ENCODE assay signal across 9 mouse cellular contexts in the genomic region with DNA sequence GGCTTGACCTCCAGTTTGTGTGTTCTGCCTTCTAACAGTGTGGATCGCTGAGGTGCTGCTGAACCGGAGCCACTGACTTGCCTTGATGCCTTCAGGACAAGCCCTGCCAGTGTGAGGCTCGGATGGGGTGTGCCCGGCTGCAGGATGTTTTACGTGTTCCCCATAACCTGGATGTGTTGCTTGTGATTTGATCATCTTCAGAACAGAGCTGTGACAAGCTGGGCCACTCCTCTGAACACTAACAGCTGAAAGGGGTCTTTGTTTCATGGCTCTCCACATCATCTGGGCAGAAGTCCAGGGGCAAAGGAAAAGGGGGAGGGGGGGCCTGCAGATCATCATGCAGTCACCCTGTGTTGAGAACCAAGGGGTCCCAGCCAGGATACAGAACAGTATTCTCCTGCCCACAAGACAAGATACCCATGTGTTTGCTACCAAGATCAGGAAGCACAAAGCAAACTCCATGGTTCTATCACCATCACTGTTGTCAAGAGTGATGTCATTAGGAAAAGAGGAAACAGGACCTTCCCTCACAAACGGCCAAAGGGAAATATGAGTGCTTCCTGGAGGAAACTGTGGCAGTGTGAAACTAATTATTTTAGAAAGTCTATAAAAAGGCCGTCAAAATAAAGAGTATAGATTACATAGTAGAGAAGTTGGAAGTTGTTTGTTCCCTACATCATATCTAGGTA. TPM values are rescaled to one million over a fixed set of nuclear protein-coding genes. Genes with fewer than 3 reads are reported as not detected.
DNase-seq lines count a peak whose midpoint lies in the region; ATAC-seq and TF ChIP-seq lines count a peak whose summit lies in the region.
"Had no signal": no experiment of that assay in that cellular context is flagged by ENCODE, and none has a peak within 500 bp of the region (broad histone marks: within the 10 kb centered on the region; RNA-seq: fewer than 3 reads in every experiment).

No protein-coding gene starts in this region.

- no peak for TF ChIP-seq EP300 in liver, postnatal 0 days (IDR thresholded peaks at IDR 0.05; ENCODE audit: low read depth)

- no peak overlapping the region for H3K27ac ChIP-seq in liver, postnatal 0 days (ENCODE audit: low read depth)
- no peak overlapping the region for H3K27ac ChIP-seq in liver, embryonic 11.5 days (ENCODE audit: low read depth, low read length)
- no peak overlapping the region for H3K27ac ChIP-seq in hindbrain, embryonic 16.5 days (ENCODE audit: low read depth, low read length)
- no peak overlapping the region for H3K27ac ChIP-seq in neural tube, embryonic 13.5 days (replicated peaks)

- no peaks in the 10 kb centered on the region for H3K4me1 ChIP-seq in liver, postnatal 0 days (ENCODE audit: insufficient read depth)
- H3K4me1 ChIP-seq in liver, embryonic 11.5 days (replicated peaks; ENCODE audit: control insufficient read depth, insufficient read depth, low read length), result no peaks in the 10 kb centered on the region
- H3K4me1 ChIP-seq in hindbrain, embryonic 16.5 days (ENCODE audit: control insufficient read depth, insufficient read depth, low read depth, low read length), result no peaks in the 10 kb centered on the region
- peaks cover 14% of the 10 kb centered on the region; the same call in 1 of the 2 replicates for H3K4me1 ChIP-seq in neural tube, embryonic 13.5 days (replicated peaks)

- H3K4me2 ChIP-seq in liver, postnatal 0 days (ENCODE audit: low read depth, low read length), result peak overlapping the region; percentile 39
- H3K4me2 ChIP-seq in liver, embryonic 11.5 days, result no peak overlapping the region
- H3K4me2 ChIP-seq in hindbrain, embryonic 16.5 days (ENCODE audit: low read length), result peak overlapping the region; percentile 32
- H3K4me2 ChIP-seq in neural tube, embryonic 13.5 days, result peak overlapping the region; percentile 28; the same call in 1 of the 2 replicates

- TF ChIP-seq CTCF in liver, postnatal 0 days (IDR thresholded peaks at IDR 0.05; ENCODE audit: low read depth), result no peak

- no peak for ATAC-seq in liver, postnatal 0 days
- no peak; the same call in 1 of the 2 replicates for ATAC-seq in liver, embryonic 11.5 days (replicated peaks; ENCODE audit: low FRiP score)
- peak; percentile 81 for ATAC-seq in hindbrain, embryonic 16.5 days
- peak; percentile 67; the same call in 1 of the 2 replicates for ATAC-seq in neural tube, embryonic 13.5 days (ENCODE audit: low read depth)

- DNase-seq in adrenal gland, postnatal 10 days, result peak; percentile 2
- no peak for DNase-seq in adrenal gland, adult 8-10 months
- no peak for DNase-seq in liver, postnatal 0 days
- no peak for DNase-seq in liver, embryonic 11.5 days (ENCODE audit: low spot score)
- no peak for DNase-seq in spleen, postnatal 14 days (ENCODE audit: low spot score in 2 of 2)
- no peak for DNase-seq in ovary, postnatal 10 days (ENCODE audit: low spot score)
- DNase-seq: thymus, postnatal 36 days had no signal

- no peak overlapping the region for H3K9ac ChIP-seq in liver, postnatal 0 days (replicated peaks)
- H3K9ac ChIP-seq in liver, embryonic 11.5 days (ENCODE audit: low read depth, low read length), result no peak overlapping the region
- no peak overlapping the region for H3K9ac ChIP-seq in hindbrain, embryonic 16.5 days (ENCODE audit: low read depth, low read length)
- H3K9ac ChIP-seq in neural tube, embryonic 13.5 days, result no peak overlapping the region

- no peak overlapping the region for H3K4me3 ChIP-seq in liver, postnatal 0 days (ENCODE audit: low read depth, low read length)
- no peak overlapping the region for H3K4me3 ChIP-seq in liver, embryonic 11.5 days (ENCODE audit: low read depth, low read length)
- no peak overlapping the region for H3K4me3 ChIP-seq in hindbrain, embryonic 16.5 days (ENCODE audit: low read length)
- no peak overlapping the region for H3K4me3 ChIP-seq in neural tube, embryonic 13.5 days

- H3K9me3 ChIP-seq in liver, postnatal 0 days (ENCODE audit: low read length), result no peaks in the 10 kb centered on the region
- H3K9me3 ChIP-seq in liver, embryonic 11.5 days (ENCODE audit: control insufficient read depth, low read length), result no peaks in the 10 kb centered on the region
- no peaks in the 10 kb centered on the region for H3K9me3 ChIP-seq in hindbrain, embryonic 16.5 days (ENCODE audit: control insufficient read depth, low read length)
- H3K9me3 ChIP-seq in neural tube, embryonic 13.5 days, result no peaks in the 10 kb centered on the region

- H3K36me3 ChIP-seq in liver, postnatal 0 days (replicated peaks; ENCODE audit: insufficient read depth, low read length), result 0 out of 2 replicates have a peak, but pooled peaks cover 2% of the 10 kb centered on the region
- no peaks in the 10 kb centered on the region for H3K36me3 ChIP-seq in liver, embryonic 11.5 days (ENCODE audit: control insufficient read depth, insufficient read depth, low read length)
- no peaks in the 10 kb centered on the region for H3K36me3 ChIP-seq in hindbrain, embryonic 16.5 days (ENCODE audit: control insufficient read depth, insufficient read depth, low read length)
- H3K36me3 ChIP-seq in neural tube, embryonic 13.5 days, result no peaks in the 10 kb centered on the region

- no peaks in the 10 kb centered on the region for H3K27me3 ChIP-seq in liver, postnatal 0 days (ENCODE audit: insufficient read depth, low read length)
- H3K27me3 ChIP-seq in liver, embryonic 11.5 days (replicated peaks; ENCODE audit: control insufficient read depth, insufficient read depth, low read length), result no peaks in the 10 kb centered on the region
- no peaks in the 10 kb centered on the region for H3K27me3 ChIP-seq in hindbrain, embryonic 16.5 days (replicated peaks; ENCODE audit: control insufficient read depth, insufficient read depth, low read length)
- H3K27me3 ChIP-seq in neural tube, embryonic 13.5 days, result no peaks in the 10 kb centered on the region

- WGBS in liver, postnatal 0 days (ENCODE audit: insufficient replicate concordance), result 34% methylated on average over 7 of the region's 7 CpGs
- WGBS in liver, embryonic 11.5 days, result 71% methylated on average over 7 of the region's 7 CpGs
- 64% methylated on average over 7 of the region's 7 CpGs for WGBS in hindbrain, embryonic 16.5 days
- WGBS in neural tube, embryonic 13.5 days, result 63% methylated on average over 7 of the region's 7 CpGs

RNA-seq across cellular contexts. Expression of a gene that starts 25.9 kb away (rescaled TPM):
- total RNA-seq in adrenal gland, postnatal 10 days (2021), result 10 to 100 TPM; 17.3 to 39.1 TPM
- 1 to 10 TPM in 1 of 4 experiments, under 1 TPM in 2, not detected in 1; 0.32 to 2.2 (median 0.44) TPM for total RNA-seq in adrenal gland, adult 8-10 months (2022)
- polyA plus RNA-seq in liver, postnatal 0 days (2015; fragmentation: Nextera tagmentation; extraction: Ambion mirVana), result 129 and 141 TPM in 2 replicates
- not detected in 2 replicates for polyA plus RNA-seq in liver, embryonic 11.5 days (2014; fragmentation: Nextera tagmentation; extraction: Ambion mirVana)
- polyA plus RNA-seq in hindbrain, embryonic 16.5 days (2015; fragmentation: Nextera tagmentation; extraction: Ambion mirVana), result 0.07 and 0.10 TPM in 2 replicates
- not detected in 2 replicates for polyA plus RNA-seq in neural tube, embryonic 13.5 days (2015; fragmentation: Nextera tagmentation; extraction: Ambion mirVana)

Comparison
In these comparisons a context has a peak if more than half of its experiments do, and no peak if none do; other contexts are left out.
1. RNA of a gene that starts 25.9 kb away (polyA plus RNA-seq): 129 to 141 TPM in liver, postnatal 0 days; 0.07 to 0.10 TPM in hindbrain, embryonic 16.5 days, not detected in liver, embryonic 11.5 days and not detected in neural tube, embryonic 13.5 days; every median in the first group is over 100 times any median in the second.
2. ATAC-seq: peak in hindbrain, embryonic 16.5 days (single experiment) and neural tube, embryonic 13.5 days (single experiment); none in liver, postnatal 0 days (single experiment) and liver, embryonic 11.5 days (single experiment).